Mouse (Mus musculus): ENCODE measurements around the gene Gm42957.
"Not testable (repeated sequence)": the region's sequence is repeated elsewhere in the genome, so short reads cannot be mapped to it uniquely, and the experiment has no call there.

Gm42957 gene

GRCm38 (mm10) chr3:96675171-96675570, 39.9 kb downstream of the Gm42957 start:
- in situ Hi-C loops (cut with MboI) = no loop called here

- in situ Hi-C loops (cut with MboI) = no loop called here
These were observed 40.4 kb downstream of the Gm42957 start for GRCm38 (mm10) chr3:96675690-96676089.

- in situ Hi-C loops (cut with MboI) = no loop called here
These were observed 43.2 kb downstream of the Gm42957 start for GRCm38 (mm10) chr3:96678456-96678855.

GRCm38 (mm10) chr3:96679159-96679674, 43.9 kb downstream of the Gm42957 start:
- in situ Hi-C loops (cut with MboI) = no loop called here

GRCm38 (mm10) chr3:96680269-96680956, 45.1 kb downstream of the Gm42957 start:
- in situ Hi-C loops (cut with MboI) = no loop called here

- in situ Hi-C loops (cut with MboI) = no loop called here
These were observed 48.2 kb downstream of the Gm42957 start for GRCm38 (mm10) chr3:96683496-96683895.

GRCm38 (mm10) chr3:96684151-96684821, 49.0 kb downstream of the Gm42957 start:
- in situ Hi-C loops (cut with MboI) = no loop called here

GRCm38 (mm10) chr3:96684822-96685156, 49.5 kb downstream of the Gm42957 start:
- in situ Hi-C loops (cut with MboI) = no loop called here

GRCm38 (mm10) chr3:96686057-96686456, 50.8 kb downstream of the Gm42957 start:
- in situ Hi-C loops (cut with MboI) = not testable (repeated sequence)

GRCm38 (mm10) chr3:96688854-96689253, 53.6 kb downstream of the Gm42957 start:
- in situ Hi-C loops (cut with MboI) = no loop called here

GRCm38 (mm10) chr3:96690298-96690697, 55.0 kb downstream of the Gm42957 start:
- in situ Hi-C loops (cut with MboI) = no loop called here

- in situ Hi-C loops (cut with MboI) = no loop called here
These were observed 57.2 kb downstream of the Gm42957 start for GRCm38 (mm10) chr3:96692506-96692905.

GRCm38 (mm10) chr3:96693579-96693978, 58.3 kb downstream of the Gm42957 start:
- in situ Hi-C loops (cut with MboI) = no loop called here

GRCm38 (mm10) chr3:96696198-96696765, 61.0 kb downstream of the Gm42957 start, which contains the start of gene Pias3:
Gene Pias3 (plus strand): TSS chr3:96696384.
- in situ Hi-C loops (cut with MboI) = no loop called here

GRCm38 (mm10) chr3:96696766-96697732, 61.8 kb downstream of the Gm42957 start:
- in situ Hi-C loops (cut with MboI) = no loop called here

GRCm38 (mm10) chr3:96698993-96699690, 63.9 kb downstream of the Gm42957 start:
- in situ Hi-C loops (cut with MboI) = no loop called here

- in situ Hi-C loops (cut with MboI) = no loop called here
These were observed 65.1 kb downstream of the Gm42957 start for GRCm38 (mm10) chr3:96700376-96700775.

- in situ Hi-C loops (cut with MboI) = no loop called here
These were observed 65.7 kb downstream of the Gm42957 start for GRCm38 (mm10) chr3:96701003-96701402.
